Mouse (Mus musculus) bone marrow macrophage, adult 2 months (primary cell): ENCODE data around the gene Acvr1b.

Source experiments
- CTCF ChIP-seq: IDR thresholded peaks from 2 replicates; pipeline ENCODE4 v1.5.1; 2012; ENCODE audit warnings: low read depth, mild to moderate bottlenecking, low read length, moderate library complexity
- POLR2A ChIP-seq: IDR thresholded peaks from 2 replicates; pipeline ENCODE4 v1.6.1; 2012; ENCODE audit warnings: mild to moderate bottlenecking, low read depth, low read length, borderline replicate concordance

DNA sequence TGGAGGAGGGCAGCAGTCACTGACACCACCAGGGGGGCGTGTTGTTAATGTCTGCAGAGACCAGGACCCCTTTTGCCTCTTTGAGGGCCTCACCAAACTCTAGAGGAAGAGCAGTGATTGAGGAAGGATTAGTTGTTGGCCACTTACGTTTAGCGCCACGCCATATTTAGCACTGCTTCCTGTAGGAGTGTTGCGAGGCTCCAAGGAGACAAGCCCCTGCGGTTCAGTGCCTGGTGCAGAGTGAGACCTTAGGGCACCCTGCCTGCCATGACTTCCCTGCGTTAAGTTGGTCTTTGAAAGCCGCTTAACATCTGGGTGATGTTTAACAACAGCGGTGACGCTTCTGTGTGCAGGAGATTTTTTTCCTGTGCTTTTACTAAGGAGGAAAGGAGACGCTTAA lies 42.4 kb upstream of the Acvr1b start:
- no peak for TF ChIP-seq POLR2A
- no peak for TF ChIP-seq CTCF
